Mouse (Mus musculus) CH12.LX (cell line): ENCODE results near the gene Tmem251. TPM values are rescaled to one million over a fixed set of nuclear protein-coding genes. Genes with fewer than 3 reads are reported as not detected.

ENCODE experiments used
- DNase-seq: peaks from one replicate; pipeline ENCODE4 v3.0.0-alpha.2; 2013; ENCODE audit errors: extremely low read depth
- H3K27ac ChIP-seq: 2 replicates; pipeline ENCODE4 v1.5.1; 2012; ENCODE audit warnings: low read depth, mild to moderate bottlenecking, control low read depth, moderate library complexity; ENCODE audit not compliant: insufficient read depth
- H3K27me3 ChIP-seq: replicated peaks from 2 replicates; pipeline ENCODE3; 2012; ENCODE audit warnings: inconsistent platforms
- H3K36me3 ChIP-seq, 2 experiments: replicated peaks in 1 of 2; 2 replicates each; pipeline versions ENCODE3 to v1.6.1; 2012; ENCODE audit warnings: inconsistent platforms in 1 of 2, low read length in 1 of 2, mild to moderate bottlenecking in 1 of 2, mixed read lengths in 1 of 2, moderate library complexity in 1 of 2; ENCODE audit not compliant: control insufficient read depth in 1 of 2, insufficient read depth in 1 of 2
- H3K4me1 ChIP-seq, 2 experiments: 2 replicates each; pipeline ENCODE4 v1.6.1; 2012; ENCODE audit warnings: inconsistent platforms in 1 of 2, moderate library complexity in 1 of 2; ENCODE audit not compliant: insufficient read depth in 2 of 2, control insufficient read depth in 1 of 2
- H3K4me2 ChIP-seq: 2 replicates; pipeline ENCODE4 v1.6.1; 2012; ENCODE audit warnings: low read depth, mild to moderate bottlenecking, control low read depth; ENCODE audit not compliant: poor library complexity, insufficient read depth, severe bottlenecking
- H3K4me3 ChIP-seq, 3 experiments: fragments of 150-350 bp in 1 of 3; sonication (generic) in 1 of 3; replicated peaks in 1 of 3; 2 replicates each; pipeline versions ENCODE3 to v1.5.1; 2011 to 2012; ENCODE audit warnings: low read depth in 2 of 3, low read length in 2 of 3, mild to moderate bottlenecking in 2 of 3, moderate library complexity in 2 of 3, control low read depth in 1 of 3, improper control_type of control experiment in 1 of 3, inconsistent platforms in 1 of 3, mixed read lengths in 1 of 3; ENCODE audit not compliant: poor library complexity in 1 of 3
- H3K79me2 ChIP-seq: replicated peaks from 2 replicates; pipeline ENCODE4 v1.6.1; 2012; ENCODE audit warnings: mild to moderate bottlenecking, moderate library complexity; ENCODE audit not compliant: control insufficient read depth, poor library complexity, insufficient read depth, severe bottlenecking; ENCODE audit errors: extremely low read depth
- H3K9ac ChIP-seq: 2 replicates; pipeline ENCODE4 v1.6.1; 2012; ENCODE audit warnings: low read depth, mild to moderate bottlenecking, control low read depth, moderate library complexity; ENCODE audit not compliant: insufficient read depth
- H3K9me3 ChIP-seq: replicated peaks from 2 replicates; pipeline ENCODE3; 2012; ENCODE audit warnings: low read length, inconsistent platforms, mixed read lengths
- CHD1 ChIP-seq: IDR thresholded peaks from 2 replicates; pipeline ENCODE4 v1.6.1; 2012; ENCODE audit warnings: low read depth, low read length, improper control_type of control experiment, inconsistent platforms
- ELF1 ChIP-seq: IDR thresholded peaks from 2 replicates; pipeline ENCODE4 v1.6.1; 2014; ENCODE audit warnings: low read depth, mild to moderate bottlenecking, inconsistent platforms, low read length, improper control_type of control experiment
- EP300 ChIP-seq: IDR thresholded peaks from 2 replicates; pipeline ENCODE4 v1.6.1; 2011; ENCODE audit warnings: low read length, improper control_type of control experiment
- ETS1 ChIP-seq: conservative IDR thresholded peaks from 2 replicates; pipeline ENCODE4 v1.6.1; 2012; ENCODE audit warnings: low read depth, mild to moderate bottlenecking, inconsistent platforms, low read length, improper control_type of control experiment, moderate library complexity
- GABPA ChIP-seq: IDR thresholded peaks from 2 replicates; pipeline ENCODE4 v1.6.1; 2012; ENCODE audit warnings: low read depth, low read length, improper control_type of control experiment, inconsistent platforms; ENCODE audit not compliant: insufficient replicate concordance
- IRF4 ChIP-seq: IDR thresholded peaks from 2 replicates; pipeline ENCODE4 v1.6.1; 2014; ENCODE audit warnings: low read depth, mild to moderate bottlenecking, inconsistent platforms, low read length, improper control_type of control experiment
- JUN ChIP-seq: IDR thresholded peaks from 2 replicates; pipeline ENCODE4 v1.6.1; 2011; ENCODE audit warnings: low read depth, mild to moderate bottlenecking, low read length, improper control_type of control experiment, moderate library complexity; ENCODE audit not compliant: insufficient read depth
- JUND ChIP-seq: conservative IDR thresholded peaks from 2 replicates; pipeline ENCODE4 v1.6.1; 2011; ENCODE audit warnings: low read depth, low read length, improper control_type of control experiment
- MAFK ChIP-seq: IDR thresholded peaks from 2 replicates; pipeline ENCODE4 v1.6.1; 2011; ENCODE audit warnings: low read length, improper control_type of control experiment; ENCODE audit not compliant: insufficient replicate concordance
- MAZ ChIP-seq: IDR thresholded peaks from 2 replicates; pipeline ENCODE4 v1.6.1; 2012; ENCODE audit warnings: low read depth, mild to moderate bottlenecking, inconsistent platforms, low read length, improper control_type of control experiment, moderate library complexity
- MEF2A ChIP-seq: IDR thresholded peaks from 2 replicates; pipeline ENCODE4 v1.6.1; 2014; ENCODE audit warnings: low read depth, mild to moderate bottlenecking, inconsistent platforms, low read length, improper control_type of control experiment, borderline replicate concordance
- MXI1 ChIP-seq: IDR thresholded peaks from 2 replicates; pipeline ENCODE4 v1.6.1; 2011; ENCODE audit warnings: mild to moderate bottlenecking, low read depth, low read length, improper control_type of control experiment
- MYC ChIP-seq: IDR thresholded peaks from 2 replicates; pipeline ENCODE4 v1.6.1; 2011; ENCODE audit warnings: low read depth, mild to moderate bottlenecking, improper control_type of control experiment, low read length
- NELFE ChIP-seq: IDR thresholded peaks from 2 replicates; pipeline ENCODE4 v1.6.1; 2011; ENCODE audit warnings: low read depth, low read length, improper control_type of control experiment
- NRF1 ChIP-seq: IDR thresholded peaks from 2 replicates; pipeline ENCODE4 v1.6.1; 2014; ENCODE audit warnings: low read depth, mild to moderate bottlenecking, inconsistent platforms, low read length, improper control_type of control experiment, moderate library complexity
- PAX5 ChIP-seq: IDR thresholded peaks from 2 replicates; pipeline ENCODE4 v1.6.1; 2012; ENCODE audit warnings: low read length, inconsistent platforms, mixed read lengths
- POLR2A ChIP-seq: IDR thresholded peaks from 2 replicates; pipeline ENCODE4 v1.6.1; 2011; ENCODE audit warnings: low read depth, mild to moderate bottlenecking, improper control_type of control experiment, low read length
- RAD21 ChIP-seq: IDR thresholded peaks from 2 replicates; pipeline ENCODE4 v1.6.1; 2011; ENCODE audit warnings: low read depth, mild to moderate bottlenecking, low read length, improper control_type of control experiment, moderate library complexity
- RCOR1 ChIP-seq: conservative IDR thresholded peaks from 2 replicates; pipeline ENCODE4 v1.6.1; 2012; ENCODE audit warnings: low read depth, mild to moderate bottlenecking, inconsistent platforms, low read length, improper control_type of control experiment
- TBP ChIP-seq: conservative IDR thresholded peaks from 2 replicates; pipeline ENCODE4 v1.6.1; 2011; ENCODE audit warnings: low read depth, low read length, improper control_type of control experiment
- TCF12 ChIP-seq: IDR thresholded peaks from 2 replicates; pipeline ENCODE4 v1.6.1; 2014; ENCODE audit warnings: low read depth, mild to moderate bottlenecking, inconsistent platforms, low read length, improper control_type of control experiment
- UBTF ChIP-seq: IDR thresholded peaks from 2 replicates; pipeline ENCODE4 v1.6.1; 2012; ENCODE audit warnings: low read depth, mild to moderate bottlenecking, inconsistent platforms, low read length, improper control_type of control experiment, moderate library complexity
- USF1 ChIP-seq: IDR thresholded peaks from 2 replicates; pipeline ENCODE4 v1.6.1; 2014; ENCODE audit warnings: low read depth, mild to moderate bottlenecking, inconsistent platforms, low read length, improper control_type of control experiment
- ZKSCAN1 ChIP-seq: IDR thresholded peaks from 2 replicates; pipeline ENCODE4 v1.6.1; 2012; ENCODE audit warnings: low read depth, inconsistent platforms, low read length, improper control_type of control experiment, borderline replicate concordance
- ZMIZ1 ChIP-seq: IDR thresholded peaks from 2 replicates; pipeline ENCODE4 v1.6.1; 2012; ENCODE audit warnings: low read depth, mild to moderate bottlenecking, inconsistent platforms, low read length, improper control_type of control experiment
- dilution Hi-C: fragments of 300-500 bp; cut with MboI; formaldehyde crosslinking; loops from 2 replicates; pipeline ENCODE4 v1.14.3; 2020; ENCODE audit warnings: low sequenced_read_pairs; ENCODE audit not compliant: extremely low pct_unique_long_range_greater_than_20kb, extremely low pct_ligation_motif_present
- in situ Hi-C: fragments of 300-500 bp; cut with MboI; formaldehyde crosslinking; loops from 3 replicates; pipeline ENCODE4 v1.14.3; 2019; ENCODE audit warnings: low sequenced_read_pairs, low pct_ligation_motif_present, low pct_unique_long_range_greater_than_20kb, mixed read lengths
- polyA plus RNA-seq: library from polyadenylated mRNA; unstranded; fragments of >175 nt; gene quantifications from 2 replicates; pipeline ENCODE4 v1.2.1, GENCODE M21; 2012; ENCODE audit warnings: low read depth; ENCODE audit not compliant: insufficient read length
- total RNA-seq, 2 experiments: library from RNA; depleted of rRNA; stranded (reverse); fragments of 300-350 nt in 1 of 2; fragments of >200 nt in 1 of 2; gene quantifications; 2 replicates each; pipeline ENCODE4 v1.2.3; 2012 to 2014

Gene Tmem251
- total and polyA plus RNA-seq, 3 experiments, result 3.9 to 13.9 (median 11.1) TPM

DNA sequence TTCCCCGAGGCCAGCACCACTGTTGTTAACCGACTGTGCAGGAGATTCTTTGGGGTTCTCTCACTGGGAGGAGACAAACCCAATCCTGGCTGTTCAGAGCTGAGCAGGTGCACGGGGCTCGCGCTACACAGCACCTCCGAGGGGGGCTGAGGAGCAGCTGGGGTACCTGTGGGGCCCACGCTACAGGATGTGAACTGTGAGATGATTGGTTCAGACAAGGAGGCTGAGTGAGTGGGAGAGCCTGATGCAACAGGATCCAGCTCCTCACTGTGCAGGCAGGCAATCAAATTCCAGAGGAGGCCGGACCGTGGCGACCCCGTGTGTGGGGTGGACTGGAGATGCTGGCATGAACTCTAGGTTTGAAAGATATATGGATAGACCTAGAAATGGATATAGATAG lies 21.1 kb upstream of the Tmem251 start:
- TF ChIP-seq POLR2A (no peak), RAD21 (no peak), MXI1 (no peak), ZMIZ1 (no peak), JUN (no peak), NELFE (no peak), CHD1 (no peak), PAX5 (no peak), MAFK (no peak), ZKSCAN1 (no peak), NRF1 (no peak), TBP (no peak)

GRCm38 (mm10) chr12:102722966-102723365 lies 20.6 kb upstream of the Tmem251 start:
- no peaks in the 10 kb centered on the region for H3K27me3 ChIP-seq
- TF ChIP-seq TBP, result no peak
- no peak for TF ChIP-seq MEF2A
- TF ChIP-seq EP300, result no peak
- TF ChIP-seq IRF4, result no peak
- dilution Hi-C loops, result no loop called here
- no peak overlapping the region for H3K4me2 ChIP-seq
- no peak overlapping the region for H3K4me3 ChIP-seq
- no peak overlapping the region for H3K9ac ChIP-seq
- in situ Hi-C loops, result no loop called here
- H3K36me3 ChIP-seq, result no peaks in the 10 kb centered on the region
- no peaks in the 10 kb centered on the region for H3K79me2 ChIP-seq
- H3K9me3 ChIP-seq, result no peaks in the 10 kb centered on the region
- no peak for DNase-seq
- H3K27ac ChIP-seq, result no peak overlapping the region
- peaks cover 0 to 10% of the 10 kb centered on the region in 2 experiments; a peak in 2 of 4 replicates for H3K4me1 ChIP-seq

More for the DNA sequence above, 21.1 kb upstream of the Tmem251 start:
- H3K27me3 ChIP-seq, result no peaks in the 10 kb centered on the region
- H3K36me3 ChIP-seq, result no peaks in the 10 kb centered on the region
- in situ Hi-C loops, result no loop called here
- no peak overlapping the region for H3K27ac ChIP-seq
- no peak overlapping the region for H3K9ac ChIP-seq
- H3K9me3 ChIP-seq, result no peaks in the 10 kb centered on the region
- peaks cover 0 to 10% of the 10 kb centered on the region in 2 experiments; a peak in 2 of 4 replicates for H3K4me1 ChIP-seq
- no peak overlapping the region for H3K4me3 ChIP-seq
- no peak overlapping the region for H3K4me2 ChIP-seq
- no peaks in the 10 kb centered on the region for H3K79me2 ChIP-seq
- no peak for DNase-seq
- dilution Hi-C loops, result no loop called here

GRCm38 (mm10) chr12:102723861-102724260 lies 19.7 kb upstream of the Tmem251 start:
- Histone ChIP-seq H3K9ac (no peak overlapping the region), H3K36me3 (no peaks in the 10 kb centered on the region), H3K9me3 (no peaks in the 10 kb centered on the region), H3K4me3 (no peak overlapping the region), H3K27ac (no peak overlapping the region), H3K4me2 (no peak overlapping the region), H3K27me3 (no peaks in the 10 kb centered on the region), H3K79me2 (no peaks in the 10 kb centered on the region), H3K4me1 (peaks cover 0 to 10% of the 10 kb centered on the region in 2 experiments; a peak in 2 of 4 replicates)
- DNase-seq, result no peak
- dilution Hi-C loops (no loop called here), in situ Hi-C loops (no loop called here)
- no peak for TF ChIP-seq RCOR1
- no peak for TF ChIP-seq TCF12
- no peak for TF ChIP-seq MYC
- no peak for TF ChIP-seq GABPA
- TF ChIP-seq NELFE, result no peak
- no peak for TF ChIP-seq UBTF
- TF ChIP-seq POLR2A, result no peak
- no peak for TF ChIP-seq NRF1
- no peak for TF ChIP-seq ELF1
- no peak for TF ChIP-seq MAZ
- no peak for TF ChIP-seq MEF2A
- TF ChIP-seq USF1, result no peak
- TF ChIP-seq JUND, result no peak
- no peak for TF ChIP-seq IRF4
- TF ChIP-seq MXI1, result no peak
- no peak for TF ChIP-seq TBP
- TF ChIP-seq ETS1, result no peak
- no peak for TF ChIP-seq CHD1
- TF ChIP-seq EP300, result no peak
